Mouse (Mus musculus): ENCODE data around the gene Vps51. TPM values are rescaled to one million over a fixed set of nuclear protein-coding genes. Genes with fewer than 3 reads are reported as not detected.

Vps51 gene
- polyA plus RNA-seq, 1 experiment, result 47.4 TPM

DNA sequence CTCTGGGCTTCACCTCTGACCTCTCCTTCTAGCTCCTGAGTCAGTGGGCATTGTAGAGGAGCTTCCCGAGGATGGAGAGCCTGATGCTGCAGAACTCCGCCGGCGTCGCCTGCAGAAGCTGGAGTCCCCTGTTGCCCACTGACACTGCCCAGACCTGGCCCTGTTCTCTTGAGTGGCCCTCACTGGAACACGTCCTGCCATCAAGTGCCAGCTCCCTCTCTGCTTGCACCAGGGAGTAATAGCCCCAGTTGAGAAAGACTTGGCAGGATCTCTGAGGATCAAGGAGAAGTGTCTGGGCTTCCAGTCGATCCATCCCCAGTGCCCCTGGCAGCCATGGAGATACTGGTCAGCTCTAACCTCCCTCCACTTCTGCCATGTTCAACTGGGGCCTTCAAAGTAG is 24.5 kb downstream of the Vps51 start:
- H3K4me1 ChIP-seq (ENCODE audit: control insufficient read depth, insufficient read depth, low read length), result no peaks in the 10 kb centered on the region
- no peak overlapping the region for H3K9ac ChIP-seq (ENCODE audit: low read depth, poor library complexity, severe bottlenecking)
- no peaks in the 10 kb centered on the region for H3K27me3 ChIP-seq (ENCODE audit: control insufficient read depth, insufficient read depth, low read length, poor library complexity, severe bottlenecking)
- no peaks in the 10 kb centered on the region for H3K9me3 ChIP-seq (replicated peaks; ENCODE audit: control insufficient read depth, insufficient read depth, low read length, poor library complexity, severe bottlenecking)
- no peak overlapping the region for H3K4me3 ChIP-seq (ENCODE audit: low read depth, low read length)
- H3K27ac ChIP-seq (ENCODE audit: insufficient read depth, low read length), result no peak overlapping the region
- peaks cover 64% of the 10 kb centered on the region for H3K36me3 ChIP-seq (ENCODE audit: control insufficient read depth, insufficient read depth, low read length, poor library complexity, severe bottlenecking)
- TF ChIP-seq POLR2A (IDR thresholded peaks at IDR 0.05; ENCODE audit: insufficient read depth, low read length), result no peak
- TF ChIP-seq CTCF (IDR thresholded peaks at IDR 0.05; ENCODE audit: low read depth, low read length), result no peak
- TF ChIP-seq EP300 (IDR thresholded peaks at IDR 0.05; ENCODE audit: insufficient read depth, low read depth, low read length), result no peak

DNA sequence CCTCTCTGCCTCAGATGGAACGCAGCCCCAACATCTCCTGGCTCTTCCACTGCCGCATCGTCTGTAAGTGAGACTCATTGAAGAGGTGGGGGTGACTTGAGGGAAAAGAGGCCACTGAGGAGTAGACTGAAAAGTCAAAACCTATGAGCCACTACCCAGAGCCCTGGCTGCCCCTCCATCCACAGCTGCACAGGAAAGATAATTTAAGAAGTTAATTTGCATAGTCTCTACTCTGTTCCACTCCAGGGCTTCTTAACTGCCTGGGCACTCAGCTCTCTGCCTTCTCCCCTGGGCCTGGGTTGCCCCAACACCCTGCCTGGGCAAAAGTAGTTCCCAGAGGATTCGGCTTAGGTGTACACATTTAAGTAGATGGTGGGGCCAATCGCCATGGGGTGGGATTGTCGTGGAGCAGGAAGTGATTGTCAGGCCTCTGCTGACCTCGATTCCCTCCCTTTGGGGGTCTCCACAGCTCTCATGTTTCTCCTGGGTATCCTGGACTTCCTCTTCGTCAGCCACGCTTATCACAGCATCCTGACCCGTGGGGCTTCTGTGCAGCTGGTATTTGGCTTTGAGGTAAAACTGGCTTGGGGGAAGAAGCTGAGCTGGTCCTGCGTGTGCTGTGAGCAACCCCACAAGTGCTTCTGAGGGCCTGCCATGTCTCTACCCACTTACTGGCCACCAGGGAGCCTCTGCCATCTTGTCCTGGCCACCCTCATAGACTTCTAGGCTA is 28.2 kb downstream of the Vps51 start:
- H3K27me3 ChIP-seq (ENCODE audit: control insufficient read depth, insufficient read depth, low read length, poor library complexity, severe bottlenecking), result no peaks in the 10 kb centered on the region
- H3K9me3 ChIP-seq (replicated peaks; ENCODE audit: control insufficient read depth, insufficient read depth, low read length, poor library complexity, severe bottlenecking), result no peaks in the 10 kb centered on the region
- H3K4me1 ChIP-seq (ENCODE audit: control insufficient read depth, insufficient read depth, low read length), result no peaks in the 10 kb centered on the region
- no peak overlapping the region for H3K4me3 ChIP-seq (ENCODE audit: low read depth, low read length)
- no peak overlapping the region for H3K9ac ChIP-seq (ENCODE audit: low read depth, poor library complexity, severe bottlenecking)
- TF ChIP-seq POLR2A (IDR thresholded peaks at IDR 0.05; ENCODE audit: insufficient read depth, low read length), result no peak
- no peak for TF ChIP-seq CTCF (IDR thresholded peaks at IDR 0.05; ENCODE audit: low read depth, low read length)
- no peak for TF ChIP-seq EP300 (IDR thresholded peaks at IDR 0.05; ENCODE audit: insufficient read depth, low read depth, low read length)
- H3K27ac ChIP-seq (ENCODE audit: insufficient read depth, low read length), result no peak overlapping the region
- peaks cover 45% of the 10 kb centered on the region for H3K36me3 ChIP-seq (ENCODE audit: control insufficient read depth, insufficient read depth, low read length, poor library complexity, severe bottlenecking)

DNA sequence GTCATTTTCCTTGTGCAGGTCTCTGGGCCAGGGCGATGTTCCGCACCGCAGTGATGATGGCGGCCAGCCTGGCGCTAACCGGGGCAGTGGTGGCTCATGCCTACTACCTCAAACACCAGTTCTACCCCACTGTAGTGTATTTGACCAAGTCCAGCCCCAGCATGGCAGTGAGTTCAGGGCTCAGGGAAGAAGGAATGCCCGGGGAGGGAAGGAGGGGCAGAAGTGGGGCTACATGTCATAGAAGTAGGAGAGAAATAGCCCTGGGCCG is 29.2 kb downstream of the Vps51 start:
- no peak overlapping the region for H3K27ac ChIP-seq (ENCODE audit: insufficient read depth, low read length)
- no peaks in the 10 kb centered on the region for H3K27me3 ChIP-seq (ENCODE audit: control insufficient read depth, insufficient read depth, low read length, poor library complexity, severe bottlenecking)
- peak overlapping the region; percentile 95; the same call in 1 of the 2 replicates for H3K4me3 ChIP-seq (ENCODE audit: low read depth, low read length)
- no peak for TF ChIP-seq EP300 (IDR thresholded peaks at IDR 0.05; ENCODE audit: insufficient read depth, low read depth, low read length)
- no peak for TF ChIP-seq POLR2A (IDR thresholded peaks at IDR 0.05; ENCODE audit: insufficient read depth, low read length)
- no peak for TF ChIP-seq CTCF (IDR thresholded peaks at IDR 0.05; ENCODE audit: low read depth, low read length)
- H3K9ac ChIP-seq (ENCODE audit: low read depth, poor library complexity, severe bottlenecking), result peak overlapping the region; percentile 92; the same call in 1 of the 2 replicates
- no peaks in the 10 kb centered on the region for H3K9me3 ChIP-seq (replicated peaks; ENCODE audit: control insufficient read depth, insufficient read depth, low read length, poor library complexity, severe bottlenecking)
- no peaks in the 10 kb centered on the region for H3K4me1 ChIP-seq (ENCODE audit: control insufficient read depth, insufficient read depth, low read length)
- peaks cover 37% of the 10 kb centered on the region for H3K36me3 ChIP-seq (ENCODE audit: control insufficient read depth, insufficient read depth, low read length, poor library complexity, severe bottlenecking)

DNA sequence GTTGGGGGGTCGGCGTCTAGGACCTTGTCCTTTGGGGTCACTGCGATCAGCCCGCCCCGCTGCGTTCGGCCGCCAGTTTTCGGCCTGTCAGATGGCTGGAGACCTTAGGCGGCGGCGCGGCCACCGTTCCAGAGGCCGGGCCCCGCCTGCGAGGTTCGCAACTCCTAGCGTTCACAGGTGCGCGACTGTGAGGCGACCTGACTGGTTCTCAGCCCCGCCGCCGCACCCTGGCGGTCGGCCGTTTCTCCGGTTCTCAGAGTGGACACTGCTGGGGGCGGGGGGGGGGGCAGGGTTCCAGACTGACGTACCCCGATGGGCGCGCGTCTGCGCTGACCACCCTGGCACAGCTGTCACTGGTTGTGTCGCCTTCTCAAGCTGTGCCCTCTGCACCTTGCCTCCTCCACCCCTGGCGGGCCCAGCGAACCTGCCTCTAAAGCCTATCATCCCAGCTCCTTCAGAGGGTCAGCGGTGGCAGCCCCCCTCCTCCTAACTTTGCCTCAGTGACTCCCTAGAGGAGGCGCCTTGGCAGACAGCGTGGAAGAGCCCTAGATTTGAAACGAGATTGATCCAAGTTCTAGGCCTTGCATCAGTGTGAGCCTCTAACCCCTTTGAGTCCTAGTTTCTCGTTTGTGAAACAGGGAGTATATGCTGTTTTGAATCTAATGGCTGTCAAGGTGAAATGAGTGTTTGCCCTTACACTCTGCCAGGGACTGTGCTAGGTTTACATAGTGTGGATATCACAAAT is 29.7 kb downstream of the Vps51 start:
- Histone ChIP-seq H3K9ac (ENCODE audit: low read depth, poor library complexity, severe bottlenecking) (peak overlapping the region; percentile 92), H3K27me3 (ENCODE audit: control insufficient read depth, insufficient read depth, low read length, poor library complexity, severe bottlenecking) (no peaks in the 10 kb centered on the region), H3K4me1 (ENCODE audit: control insufficient read depth, insufficient read depth, low read length) (no peaks in the 10 kb centered on the region), H3K9me3 (replicated peaks; ENCODE audit: control insufficient read depth, insufficient read depth, low read length, poor library complexity, severe bottlenecking) (no peaks in the 10 kb centered on the region), H3K36me3 (ENCODE audit: control insufficient read depth, insufficient read depth, low read length, poor library complexity, severe bottlenecking) (peaks cover 32% of the 10 kb centered on the region), H3K4me3 (ENCODE audit: low read depth, low read length) (peak overlapping the region; percentile 95), H3K27ac (ENCODE audit: insufficient read depth, low read length) (no peak overlapping the region)
- TF ChIP-seq EP300 (IDR thresholded peaks at IDR 0.05; ENCODE audit: insufficient read depth, low read depth, low read length) (no peak), CTCF (IDR thresholded peaks at IDR 0.05; ENCODE audit: low read depth, low read length) (no peak), POLR2A (IDR thresholded peaks at IDR 0.05; ENCODE audit: insufficient read depth, low read length) (no peak)

DNA sequence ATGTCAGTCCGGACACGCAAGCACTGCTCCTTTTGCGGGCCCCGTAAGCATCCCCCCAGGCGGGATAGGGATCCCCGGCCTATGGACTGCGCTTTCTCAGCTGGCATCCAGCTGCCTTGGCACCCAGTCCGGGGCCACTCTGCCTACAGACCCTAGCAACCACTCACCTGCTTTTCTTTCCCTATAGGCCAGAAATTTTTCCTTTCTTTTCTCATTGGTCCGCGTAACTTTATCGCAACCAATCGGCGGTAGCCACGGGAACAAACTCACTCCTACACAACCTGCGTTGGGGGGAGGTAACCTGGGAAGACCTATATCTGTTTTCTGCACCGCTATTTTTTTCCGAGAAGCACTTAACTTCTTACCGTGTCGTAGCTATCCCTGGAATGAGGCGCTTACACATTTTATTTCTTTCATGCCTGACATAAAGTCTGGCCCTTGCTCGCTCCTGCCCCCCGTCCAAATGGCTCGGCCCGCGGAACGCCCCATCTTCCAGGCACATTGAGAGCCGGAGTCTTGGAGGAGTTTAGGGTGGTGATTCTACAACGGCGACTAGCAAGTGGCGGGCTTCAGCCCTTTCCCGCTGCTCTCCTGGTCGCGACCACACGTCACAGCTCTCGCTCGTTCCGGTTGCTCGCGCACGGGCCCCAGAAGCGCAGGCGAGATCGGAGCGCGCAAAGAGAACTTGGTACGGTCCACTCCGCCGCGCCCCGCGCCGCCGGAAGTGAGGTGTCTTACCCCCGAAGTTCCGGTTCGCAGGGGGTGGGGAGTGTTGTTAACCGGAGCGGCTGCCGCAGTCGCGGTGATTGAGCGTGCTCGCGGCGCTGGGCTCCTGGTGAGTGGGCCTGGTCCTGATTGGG is 30.5 kb downstream of the Vps51 start, which contains the start of gene Syvn1:
TSS of gene Syvn1 (plus strand) at position 283 of the 860 bp plus-strand sequence.
- Histone ChIP-seq H3K9ac (ENCODE audit: low read depth, poor library complexity, severe bottlenecking) (peak within 1 kb of the TSS; percentile 92), H3K36me3 (ENCODE audit: control insufficient read depth, insufficient read depth, low read length, poor library complexity, severe bottlenecking) (peaks cover 26% of the 10 kb centered on the region), H3K27me3 (ENCODE audit: control insufficient read depth, insufficient read depth, low read length, poor library complexity, severe bottlenecking) (no peaks in the 10 kb centered on the region), H3K4me3 (ENCODE audit: low read depth, low read length) (peak within 1 kb of the TSS; percentile 95), H3K9me3 (replicated peaks; ENCODE audit: control insufficient read depth, insufficient read depth, low read length, poor library complexity, severe bottlenecking) (no peaks in the 10 kb centered on the region), H3K27ac (ENCODE audit: insufficient read depth, low read length) (peak within 1 kb of the TSS; percentile 66), H3K4me1 (ENCODE audit: control insufficient read depth, insufficient read depth, low read length) (no peaks in the 10 kb centered on the region)
- TF ChIP-seq EP300 (IDR thresholded peaks at IDR 0.05; ENCODE audit: insufficient read depth, low read depth, low read length), result 0 out of 2 replicates have a peak, but pooled peaks have one; percentile 19
- TF ChIP-seq POLR2A (IDR thresholded peaks at IDR 0.05; ENCODE audit: insufficient read depth, low read length), result peak; percentile 58
- no peak for TF ChIP-seq CTCF (IDR thresholded peaks at IDR 0.05; ENCODE audit: low read depth, low read length)

All from ES-Bruce4 (cell line).